Mouse (Mus musculus) frontal cortex, adult (tissue): ENCODE results near the gene Tnfrsf13c.
"Not testable (repeated sequence)": the region's sequence is repeated elsewhere in the genome, so short reads cannot be mapped to it uniquely, and the experiment has no call there.

Source experiments
- ATAC-seq: cut with Nextera tagmentation; 2 replicates; pipeline ENCODE4 v1.9.2; 2017; ENCODE audit warnings: mild to moderate bottlenecking, moderate library complexity, mixed read lengths; ENCODE audit not compliant: low TSS enrichment

The Tnfrsf13c gene

DNA sequence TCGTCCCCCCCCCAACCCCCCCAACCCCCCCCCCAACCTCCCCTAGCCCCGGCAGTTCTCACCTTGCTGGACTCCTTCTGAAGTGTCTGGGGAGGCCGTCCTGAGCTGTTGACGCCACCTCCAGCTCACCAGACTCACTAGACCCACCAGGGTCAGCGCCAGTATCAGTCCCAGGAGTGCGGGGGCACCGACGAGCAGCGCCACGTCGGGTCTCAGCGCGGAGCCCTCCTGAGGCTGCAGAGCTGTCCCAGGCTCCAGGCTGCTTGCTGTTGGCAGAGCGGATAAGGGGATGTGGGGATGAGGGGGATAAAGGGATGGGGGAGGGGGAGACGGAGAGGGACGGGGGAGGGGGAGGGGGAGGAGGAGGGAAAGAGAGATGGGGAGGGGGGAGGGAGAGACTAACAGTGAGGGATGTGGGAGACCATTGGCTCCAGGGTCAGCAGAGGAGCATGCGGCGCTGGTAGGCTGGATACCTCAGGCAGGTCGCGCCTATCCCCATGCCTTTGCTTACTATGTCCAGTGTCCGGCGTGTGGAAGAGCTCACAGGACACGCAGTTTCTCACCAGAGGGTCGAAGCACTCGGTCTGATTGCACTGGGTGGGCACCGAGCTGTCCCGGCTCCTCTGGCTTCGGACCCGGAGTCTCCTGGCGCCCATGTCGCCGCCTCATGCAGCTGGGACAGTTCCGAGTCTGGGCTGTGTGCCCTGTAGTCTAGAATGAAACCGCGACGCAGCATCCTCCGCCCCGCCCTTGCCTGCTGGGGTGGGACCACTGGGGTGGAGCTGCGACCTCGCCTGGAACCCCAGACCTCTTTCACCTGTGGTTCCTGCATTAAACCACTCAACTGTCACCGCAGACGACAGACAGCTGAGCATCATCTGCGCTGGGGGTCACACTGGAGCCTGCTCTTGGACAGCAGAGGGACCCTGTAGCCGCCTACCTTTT, at the start of gene Tnfrsf13c:
Tnfrsf13c (minus strand) TSS at position 713 of the 945 bp plus-strand sequence.
- ATAC-seq = no peak; the same call in 1 of the 2 replicates

DNA sequence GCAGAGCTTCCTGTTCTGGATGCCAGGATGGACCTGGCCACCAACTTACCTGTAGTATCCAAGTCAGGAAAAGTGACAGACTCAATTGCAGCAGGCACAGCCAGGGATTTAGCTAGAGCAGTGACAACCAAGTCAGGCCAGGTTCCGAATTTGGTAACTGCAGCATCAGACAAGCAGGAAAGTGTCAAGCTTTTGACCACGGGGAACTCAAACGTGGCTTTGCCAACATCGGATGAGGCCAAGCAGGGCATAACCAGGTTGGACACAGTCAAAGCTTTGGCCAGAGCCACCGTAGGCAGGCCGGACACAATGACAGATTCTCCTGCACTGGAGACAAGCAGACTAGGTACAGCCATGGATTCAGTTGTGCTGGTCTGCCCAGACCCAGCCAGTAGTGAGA, 48.1 kb upstream of the Tnfrsf13c start:
- no peak for ATAC-seq

DNA sequence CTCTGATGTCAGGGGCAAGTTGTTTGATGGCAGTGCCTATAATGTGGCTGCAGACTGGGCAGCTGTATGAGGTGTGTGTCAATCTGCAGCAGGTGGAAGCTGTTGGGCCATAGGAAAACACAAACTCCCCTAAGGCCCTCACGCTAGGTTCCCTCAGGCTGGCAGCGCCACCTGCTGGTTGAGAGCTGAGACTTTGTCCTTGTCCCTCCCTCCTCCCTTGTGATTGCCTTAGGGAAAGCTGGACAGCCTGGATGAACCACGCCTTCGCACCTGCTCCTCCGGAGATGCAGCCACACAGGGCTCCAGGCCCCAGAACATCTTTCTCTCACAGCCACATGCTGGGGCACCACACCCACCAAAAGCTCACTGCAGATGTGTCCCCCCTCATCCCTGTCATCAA, 47.0 kb upstream of the Tnfrsf13c start:
- peak; percentile 67 for ATAC-seq

DNA sequence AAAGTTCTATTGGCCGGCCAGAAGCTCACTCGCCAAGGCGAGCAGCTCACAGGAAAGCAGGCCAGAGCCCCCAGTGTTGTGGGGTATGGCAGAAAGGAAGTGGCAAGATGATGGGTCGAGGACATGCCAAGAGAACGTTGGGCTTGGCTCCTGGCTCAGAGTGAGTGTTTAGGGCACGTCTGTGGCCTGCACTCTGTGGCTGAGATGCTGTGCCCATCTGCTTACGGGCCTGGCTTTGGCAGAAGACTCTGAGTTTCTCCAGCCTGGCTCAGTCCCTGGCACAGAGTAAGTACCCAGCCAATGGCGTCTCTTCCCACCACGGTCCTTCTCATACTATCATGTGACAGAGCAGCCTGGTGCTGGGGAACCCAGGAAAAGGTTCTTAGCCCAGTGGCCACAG, 44.6 kb upstream of the Tnfrsf13c start:
- no peak for ATAC-seq

DNA sequence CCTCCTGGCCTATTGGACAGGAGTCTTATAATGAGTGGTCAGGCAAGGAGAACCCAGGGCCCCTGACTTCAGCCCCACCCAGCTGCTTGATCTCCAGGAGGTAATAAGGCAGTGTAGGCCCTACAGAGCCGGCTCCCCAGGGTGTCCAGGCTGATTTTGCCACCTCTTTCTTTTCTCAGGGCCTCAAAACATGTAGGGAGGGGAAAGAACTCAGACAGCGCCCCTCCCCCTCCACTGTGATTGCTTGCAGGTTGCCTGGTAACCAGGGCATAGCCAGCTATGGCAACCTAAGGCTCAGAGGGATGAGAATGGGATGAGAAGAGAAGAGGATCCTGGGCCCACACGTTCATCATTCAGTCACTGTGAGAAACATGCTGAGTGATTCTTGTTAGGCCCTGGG, 44.0 kb upstream of the Tnfrsf13c start:
- ATAC-seq = no peak

DNA sequence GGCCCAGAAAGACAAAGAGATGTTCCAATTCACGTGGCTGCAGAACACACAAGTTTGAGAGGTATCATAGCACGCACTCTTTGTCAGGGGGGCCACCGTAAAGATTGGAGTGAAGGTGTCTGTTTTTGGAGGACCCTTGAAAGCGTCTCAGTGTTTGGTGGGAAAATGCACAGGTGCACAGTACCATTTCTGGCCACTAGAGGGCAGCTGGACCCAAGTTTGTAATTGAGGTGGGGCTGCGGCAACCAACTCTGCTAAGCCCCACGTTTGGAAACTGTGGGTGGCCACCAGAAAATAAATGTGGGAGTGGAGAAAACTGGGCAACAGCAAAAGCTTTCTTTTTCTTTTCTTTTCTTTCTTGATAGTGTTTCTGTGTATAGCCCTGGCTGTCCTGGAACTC, 42.2 kb upstream of the Tnfrsf13c start:
- no peak for ATAC-seq

DNA sequence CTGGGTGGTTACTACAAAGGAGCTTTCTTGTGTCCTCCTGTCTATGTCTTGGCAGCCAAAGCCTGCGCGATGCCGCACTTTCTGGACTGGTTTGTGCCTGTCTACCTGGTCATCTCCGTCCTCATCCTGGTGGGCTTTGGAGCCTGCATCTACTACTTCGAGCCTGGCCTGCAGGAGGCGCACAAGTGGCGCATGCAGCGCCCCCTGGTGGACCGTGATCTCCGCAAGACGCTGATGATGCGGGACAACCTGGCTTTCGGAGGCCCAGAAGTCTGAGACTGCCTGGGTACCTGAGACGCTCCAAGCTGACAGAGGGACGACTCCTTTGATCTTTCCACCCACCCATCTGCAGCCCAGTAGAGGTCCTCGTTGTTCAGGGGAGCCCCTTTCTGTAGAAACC, 35.3 kb upstream of the Tnfrsf13c start:
- no peak for ATAC-seq

DNA sequence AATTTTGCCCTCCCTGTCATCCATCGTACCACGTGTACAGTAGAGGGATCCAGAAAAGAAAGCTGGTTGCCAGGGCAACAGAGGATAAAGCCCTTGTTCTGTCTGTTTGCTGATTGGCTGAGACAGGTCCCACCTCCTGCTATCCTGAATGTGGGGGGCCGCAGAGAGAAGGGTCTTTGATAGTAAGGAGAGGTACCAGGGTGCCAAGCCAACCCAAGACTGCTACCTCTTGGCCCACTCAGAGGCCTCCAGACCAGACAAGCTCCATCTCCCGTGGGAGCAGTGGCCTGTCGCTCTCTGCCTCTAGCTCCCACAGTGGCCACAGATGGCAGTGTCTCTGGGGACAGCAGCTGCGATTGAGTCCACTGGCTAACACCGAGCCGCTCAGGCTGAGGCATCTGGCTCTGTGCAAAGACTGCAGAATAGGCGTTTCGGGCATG, 31.8 kb upstream of the Tnfrsf13c start:
- ATAC-seq = peak; percentile 87

DNA sequence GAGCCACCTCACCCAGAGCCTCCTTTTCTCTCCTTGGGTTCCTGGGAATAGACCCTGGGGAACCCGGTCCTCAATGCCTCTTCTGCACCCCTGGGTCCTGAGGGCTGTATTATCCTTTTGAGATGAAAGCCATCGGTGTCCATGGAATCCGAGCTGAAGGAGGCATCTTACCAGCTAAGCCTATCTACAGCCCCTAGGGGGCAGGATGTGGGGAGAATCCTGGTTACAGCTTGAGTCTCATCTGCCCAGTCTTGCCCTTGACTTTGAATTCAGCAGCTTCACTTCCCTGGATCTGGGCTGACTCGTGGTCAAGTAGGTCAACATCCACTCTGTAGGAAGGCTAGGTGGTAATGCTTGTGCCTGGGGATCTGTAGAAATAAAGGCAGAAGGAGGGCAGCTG, 31.1 kb upstream of the Tnfrsf13c start:
- peak; percentile 55 for ATAC-seq

DNA sequence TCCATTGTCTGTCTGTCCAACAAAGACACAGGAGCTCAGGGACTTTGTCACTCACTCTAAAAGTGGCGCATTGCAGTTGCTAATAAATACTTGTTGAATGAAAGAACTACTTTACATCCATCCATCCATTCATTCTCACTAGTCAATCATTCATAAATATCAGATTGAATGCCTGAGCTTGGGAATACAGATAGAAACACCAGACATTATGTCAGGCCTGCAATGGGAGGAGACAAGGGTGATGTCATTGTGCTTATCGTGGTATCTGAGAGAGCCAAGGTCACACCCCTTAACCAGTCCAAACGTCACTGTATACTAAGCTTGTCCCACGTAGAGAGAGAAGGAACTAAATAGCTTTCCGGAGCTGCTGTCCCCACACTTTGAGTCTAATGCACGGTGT, 27.9 kb upstream of the Tnfrsf13c start, which contains the start of gene 1500009C09Rik:
1500009C09Rik (plus strand) TSS at position 301 of the 400 bp plus-strand sequence.
- ATAC-seq = no peak

DNA sequence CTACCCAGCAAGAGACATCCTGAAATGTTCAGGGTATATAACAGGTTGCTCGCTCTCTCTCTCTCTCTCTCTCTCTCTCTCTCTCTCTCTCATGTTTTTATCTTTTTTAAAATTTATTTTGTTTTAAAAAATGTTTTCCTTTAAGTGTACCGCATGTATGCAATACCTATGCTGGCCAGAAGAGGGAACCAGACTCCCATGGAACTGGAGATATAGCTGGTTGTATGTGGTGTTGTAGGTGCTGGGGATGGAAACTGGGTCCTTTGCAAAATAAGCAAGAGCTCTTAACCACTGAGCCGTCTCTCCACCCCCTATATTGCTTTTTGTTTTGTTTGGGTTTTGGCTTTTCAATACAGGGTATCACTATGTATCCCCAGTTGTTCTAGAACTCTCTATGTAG, 27.4 kb upstream of the Tnfrsf13c start:
- ATAC-seq = no peak

DNA sequence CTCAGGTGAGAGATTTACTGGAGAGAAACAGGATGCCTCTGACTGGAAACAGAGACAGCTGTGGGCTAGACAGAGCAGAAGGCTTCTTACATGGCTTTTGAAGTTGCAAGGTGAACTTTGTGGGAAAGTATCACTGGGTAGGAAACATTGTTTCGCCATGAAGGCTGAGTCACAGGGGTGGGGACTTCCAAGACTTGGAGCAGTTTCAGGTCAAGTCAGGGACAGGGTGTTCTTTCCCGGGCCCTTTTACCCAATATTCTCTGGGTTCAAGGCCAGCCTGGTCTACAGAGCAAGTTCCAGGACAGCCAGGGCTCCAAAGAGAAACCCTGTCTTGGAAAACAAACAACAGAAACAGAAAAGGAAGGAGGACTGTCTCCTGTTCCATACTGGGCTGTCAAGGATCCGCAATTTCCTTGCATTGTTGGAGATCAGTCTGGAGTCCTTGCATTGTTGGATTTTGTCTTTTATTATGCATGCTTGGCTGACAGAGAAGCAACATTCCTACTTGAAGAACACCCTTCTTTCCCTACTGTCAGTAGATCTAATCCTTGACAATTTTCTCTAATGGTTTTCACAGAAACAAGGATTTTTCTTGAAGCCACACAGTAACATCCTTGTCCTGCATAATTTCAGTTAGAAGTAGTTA, 23.1 kb upstream of the Tnfrsf13c start:
- ATAC-seq = no peak

DNA sequence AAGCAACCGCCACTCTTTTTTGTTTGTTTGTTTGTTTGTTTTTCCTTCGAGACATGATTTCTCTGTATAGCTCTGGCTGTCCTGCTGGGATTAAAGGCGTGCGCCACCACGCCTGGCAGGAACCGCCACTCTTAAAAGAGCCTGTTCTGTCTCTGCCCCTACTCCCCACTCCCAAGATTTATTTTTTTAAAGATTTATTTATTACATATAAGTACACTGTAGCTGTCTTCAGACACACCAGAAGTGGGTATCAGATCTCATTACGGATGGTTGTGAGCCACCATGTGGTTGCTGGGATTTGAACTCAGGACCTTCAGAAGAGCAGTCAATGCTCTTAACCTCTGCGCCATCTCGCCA, 20.6 kb upstream of the Tnfrsf13c start:
- ATAC-seq = not testable (repeated sequence)

DNA sequence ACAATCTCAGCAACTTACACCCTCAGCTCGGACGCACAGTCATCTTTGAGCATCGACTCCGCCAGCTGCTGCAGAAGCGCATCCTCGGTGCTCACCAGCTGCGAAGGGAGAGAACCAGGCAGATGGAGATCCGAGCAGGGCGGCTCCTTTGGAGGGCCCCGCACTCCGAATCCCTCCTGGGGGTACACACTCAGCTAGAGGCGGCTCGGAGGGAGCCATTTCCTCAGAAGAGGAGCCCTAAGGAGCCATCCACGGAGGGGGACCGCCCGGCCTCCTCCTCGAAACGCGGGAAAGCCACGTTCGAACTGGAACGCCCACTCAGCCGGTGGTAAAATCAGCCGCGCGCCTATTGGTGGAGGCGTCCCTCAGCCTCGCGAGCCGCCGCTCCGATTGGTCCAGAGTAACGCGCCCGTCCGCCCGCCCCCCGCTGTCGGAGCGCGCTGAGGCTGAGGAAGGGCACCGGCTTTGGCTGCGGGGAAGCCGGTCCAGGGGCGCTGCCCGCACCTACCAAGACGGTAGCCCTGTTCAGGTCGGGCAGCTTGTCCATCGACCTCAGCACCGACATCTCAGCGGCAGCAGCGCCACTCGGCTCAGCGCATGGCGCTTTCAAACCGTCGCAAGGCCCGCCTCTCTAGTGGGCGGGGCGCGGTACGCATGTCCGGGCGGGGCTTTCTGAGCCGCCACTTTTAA, 20.1 kb upstream of the Tnfrsf13c start, which contains the start of gene Cenpm:
Cenpm (minus strand) TSS at position 634 of the 690 bp plus-strand sequence.
- ATAC-seq = peak; percentile 99

DNA sequence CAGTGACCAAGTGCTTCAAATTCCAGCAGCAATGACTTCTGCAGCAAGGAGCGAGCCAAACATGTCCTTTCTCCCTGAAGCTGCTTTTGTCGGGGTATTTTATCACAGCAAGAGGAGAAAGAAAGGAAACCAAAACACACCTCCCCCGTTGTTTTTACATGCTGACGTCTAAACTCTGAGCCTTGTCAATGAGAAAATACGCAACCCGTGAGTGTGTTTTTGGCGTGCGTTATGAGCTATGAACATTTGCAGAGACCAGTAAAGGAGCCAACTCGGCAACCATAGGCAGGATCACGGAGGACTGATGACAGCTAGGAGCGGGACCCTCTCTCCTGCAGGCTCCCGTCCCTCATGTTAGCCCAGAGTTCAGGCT, 19.6 kb upstream of the Tnfrsf13c start:
- ATAC-seq = peak; percentile 43

DNA sequence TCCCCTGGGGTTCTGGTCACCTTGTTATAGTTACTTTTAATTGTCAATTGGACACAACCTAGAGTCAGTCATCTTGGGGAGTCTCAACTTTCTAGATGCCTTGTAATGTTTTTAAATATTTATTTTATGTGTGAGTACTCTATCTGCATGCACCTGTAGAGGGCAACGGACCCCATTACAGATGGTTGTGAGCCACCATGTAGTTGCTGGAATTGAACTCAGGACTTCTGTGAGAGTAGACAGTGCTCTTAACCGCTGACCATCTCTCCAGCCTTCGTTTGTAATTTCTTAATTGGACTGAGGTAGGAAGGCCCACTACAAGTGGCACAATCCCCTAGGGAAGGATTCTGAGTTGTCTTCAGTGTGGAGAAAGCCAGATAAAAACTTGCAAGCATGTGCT, 19.1 kb upstream of the Tnfrsf13c start:
- no peak for ATAC-seq

DNA sequence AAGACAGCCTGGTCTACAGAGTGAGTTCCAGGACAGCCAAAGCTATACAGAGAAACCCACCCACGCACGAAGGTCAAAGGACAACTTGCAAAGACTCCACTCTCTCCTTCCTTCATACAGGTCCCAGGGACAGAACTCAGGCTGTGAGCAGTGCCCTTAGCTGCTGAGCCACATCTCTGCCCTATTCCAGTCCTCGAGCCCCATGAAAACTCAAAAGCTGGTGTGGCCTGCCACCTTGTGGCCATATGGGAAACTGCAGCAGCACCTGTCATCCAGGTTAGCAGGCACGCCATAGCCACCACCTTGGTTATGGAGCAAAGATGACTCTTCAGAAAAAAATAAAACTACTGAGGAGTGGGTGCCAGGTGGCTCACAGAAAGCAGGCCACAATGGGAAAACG, 12.4 kb upstream of the Tnfrsf13c start:
- peak; percentile 75 for ATAC-seq

DNA sequence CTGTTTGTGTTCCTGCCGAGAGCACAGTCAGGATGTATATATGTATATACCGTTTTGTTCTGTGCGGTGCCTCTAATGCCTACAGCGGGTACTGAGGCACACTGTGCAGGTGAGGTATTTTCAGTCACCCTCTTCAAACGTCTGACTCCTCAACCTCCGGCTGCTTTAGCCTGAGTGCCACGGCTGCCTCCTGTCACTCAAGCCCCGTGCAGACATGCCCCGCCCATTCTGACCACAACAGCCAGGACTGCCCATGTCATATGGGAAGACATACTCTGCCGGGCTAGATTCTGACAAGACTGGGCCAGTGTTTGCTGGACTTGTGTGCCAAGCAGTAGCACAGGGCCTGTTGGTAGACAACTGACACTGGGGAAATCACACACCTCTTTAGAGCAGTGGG, 11.5 kb upstream of the Tnfrsf13c start:
- ATAC-seq = no peak

DNA sequence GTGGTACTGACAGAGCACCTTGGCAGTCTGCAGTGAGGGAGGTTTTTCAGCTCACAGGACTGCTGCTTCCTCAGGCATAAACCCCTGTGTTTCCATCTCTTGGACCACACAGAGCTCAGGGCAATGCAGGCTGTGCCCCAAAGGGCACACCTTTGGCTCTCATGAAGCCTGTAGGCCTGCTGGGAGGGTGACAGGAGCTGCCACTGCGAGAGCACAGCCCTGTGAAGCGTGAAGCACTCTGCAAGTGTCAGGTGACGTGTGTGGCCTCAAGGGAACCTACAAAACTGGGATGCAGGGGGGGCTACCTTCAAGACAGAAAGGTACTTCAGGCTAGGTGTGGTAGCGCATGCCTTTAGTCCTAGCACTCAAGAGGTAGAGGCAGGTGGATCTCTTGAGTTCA, 8.5 kb upstream of the Tnfrsf13c start:
- ATAC-seq = no peak

DNA sequence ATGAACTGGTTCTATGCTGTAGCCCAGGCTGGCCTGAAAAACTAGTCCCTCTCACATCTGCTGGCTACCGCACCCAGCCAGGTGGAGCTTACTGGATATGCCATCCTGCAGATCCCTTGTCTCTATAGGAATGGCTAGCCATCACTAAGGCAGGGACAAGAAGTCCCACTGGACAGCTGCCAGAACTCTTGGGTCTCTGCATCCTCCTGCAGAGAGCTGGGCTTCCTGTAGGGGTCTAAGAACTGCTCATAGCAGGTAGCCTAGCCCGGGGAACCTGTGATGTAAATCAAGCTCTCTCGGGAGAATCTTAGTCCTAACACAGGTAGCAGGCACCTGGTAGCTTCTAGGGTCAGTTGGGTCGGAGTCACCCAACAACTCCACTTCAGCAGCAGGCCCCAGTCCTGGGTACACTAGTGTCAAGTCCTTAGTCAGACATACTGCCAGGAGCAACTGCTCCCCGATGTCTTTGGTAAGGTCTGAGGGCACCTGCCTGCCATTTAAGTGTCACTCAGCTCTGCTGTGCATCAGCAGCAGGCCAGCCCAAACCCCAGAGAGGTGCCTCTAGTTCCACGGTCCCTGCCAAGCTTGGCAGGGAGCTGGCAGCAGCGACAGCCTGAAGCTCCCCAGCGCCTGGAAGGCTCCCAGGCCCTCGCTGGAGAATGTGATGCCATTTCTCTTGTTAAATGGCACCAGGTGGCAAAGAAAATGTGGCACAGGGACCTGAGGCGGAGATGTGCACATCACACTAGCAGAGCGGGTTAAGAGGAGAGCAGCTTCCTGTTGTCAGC, 7.6 kb upstream of the Tnfrsf13c start:
- ATAC-seq = peak; percentile 56; the same call in 1 of the 2 replicates

DNA sequence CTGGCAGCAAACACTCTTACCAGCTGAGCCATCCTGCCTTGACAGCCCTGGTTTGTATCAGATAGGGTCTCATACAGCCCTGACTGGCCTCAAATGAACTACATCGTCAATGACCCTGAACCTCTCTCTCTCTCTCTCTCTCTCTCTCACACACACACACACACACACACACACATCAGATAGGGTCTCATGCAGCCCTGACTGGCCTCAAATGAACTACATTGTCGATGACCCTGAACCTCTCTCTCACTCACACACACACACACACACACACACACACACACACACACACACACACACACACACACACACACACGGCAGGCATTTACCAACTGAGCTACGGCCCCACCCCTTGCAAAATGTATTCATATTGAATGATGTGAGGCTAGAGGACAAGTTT, 6.9 kb upstream of the Tnfrsf13c start:
- ATAC-seq = no peak
